Mouse (Mus musculus) thymus, adult 18-20 months (tissue): ENCODE data around the gene Ercc4.
A peak's percentile ranks its signal among the peaks of the same experiment; 100 is the strongest.

Experiments used
- DNase-seq, 2 experiments: peaks; one replicate each; pipeline ENCODE4 v3.0.0; 2022; ENCODE audit warnings: mixed read lengths in 2 of 2

Ercc4 gene

GRCm38 (mm10) chr16:13147810-13148555, 38.5 kb downstream of the Ercc4 start:
- no peak for DNase-seq

GRCm38 (mm10) chr16:13149950-13150349, 40.5 kb downstream of the Ercc4 start:
- no peak for DNase-seq

DNA sequence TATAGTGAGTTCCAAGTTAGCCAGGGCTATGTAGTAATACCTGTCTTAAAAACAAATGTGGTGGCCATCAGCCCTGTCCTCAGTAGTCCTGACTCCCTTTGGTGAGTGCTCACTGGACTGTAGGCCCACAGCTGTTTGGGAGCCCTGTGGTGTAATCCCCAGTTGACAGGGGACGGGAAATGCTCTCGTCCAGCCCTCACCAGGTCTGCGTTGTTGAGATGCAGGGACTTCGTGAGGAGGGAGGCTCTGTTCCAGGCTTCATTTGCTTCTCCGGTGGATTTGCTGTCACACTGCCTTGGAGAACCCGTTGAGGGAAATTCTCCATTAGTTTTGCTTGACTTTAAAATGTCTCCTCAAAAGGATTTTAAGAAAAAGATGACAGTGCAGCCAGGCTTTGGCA, 41.3 kb downstream of the Ercc4 start:
- no peak for DNase-seq

- no peak for DNase-seq
Measured at GRCm38 (mm10) chr16:13152475-13152874, 43.0 kb downstream of the Ercc4 start.

DNA sequence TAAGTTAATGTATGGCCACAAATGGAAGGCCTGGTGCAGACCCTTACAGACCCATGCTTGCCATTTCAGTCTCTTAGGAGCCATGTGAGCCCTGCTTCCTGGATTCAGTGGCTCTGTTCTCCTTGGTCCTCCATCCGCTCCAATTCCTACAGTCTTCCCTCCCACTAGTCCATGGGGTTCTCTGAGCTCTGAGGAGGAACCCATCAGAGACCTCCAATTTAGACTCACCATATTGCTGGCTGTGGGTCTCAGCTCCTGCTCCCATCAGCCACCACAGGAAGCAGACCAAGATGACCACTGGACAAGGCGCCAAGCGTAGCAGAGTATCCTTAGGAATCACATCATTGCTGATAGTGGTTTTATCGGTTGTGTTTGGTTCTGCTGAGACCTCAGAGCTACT, 43.7 kb downstream of the Ercc4 start:
- DNase-seq = no peak

DNA sequence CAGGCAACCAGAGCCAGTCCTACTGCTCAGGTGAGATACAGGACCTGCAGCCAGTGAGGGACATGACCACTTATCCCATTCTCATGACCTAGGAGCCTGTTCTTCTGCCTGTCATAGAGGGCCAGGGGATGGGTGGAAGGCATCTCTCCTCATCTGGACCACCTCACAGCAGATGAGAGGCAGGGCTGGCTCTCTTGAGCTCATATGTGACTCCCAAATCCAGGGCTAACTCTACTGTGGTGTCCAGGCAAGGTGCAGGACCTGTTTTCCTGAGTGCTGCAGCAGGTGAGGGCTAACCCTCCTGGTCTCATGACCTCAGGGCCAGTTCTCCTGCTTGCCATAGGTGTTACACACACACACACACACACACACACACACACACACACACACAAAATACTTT, 44.9 kb downstream of the Ercc4 start:
- DNase-seq = no peak

- DNase-seq = no peak
Measured at GRCm38 (mm10) chr16:13157314-13157713, 47.8 kb downstream of the Ercc4 start.

GRCm38 (mm10) chr16:13158153-13158670, 48.7 kb downstream of the Ercc4 start:
- DNase-seq = no peak

DNA sequence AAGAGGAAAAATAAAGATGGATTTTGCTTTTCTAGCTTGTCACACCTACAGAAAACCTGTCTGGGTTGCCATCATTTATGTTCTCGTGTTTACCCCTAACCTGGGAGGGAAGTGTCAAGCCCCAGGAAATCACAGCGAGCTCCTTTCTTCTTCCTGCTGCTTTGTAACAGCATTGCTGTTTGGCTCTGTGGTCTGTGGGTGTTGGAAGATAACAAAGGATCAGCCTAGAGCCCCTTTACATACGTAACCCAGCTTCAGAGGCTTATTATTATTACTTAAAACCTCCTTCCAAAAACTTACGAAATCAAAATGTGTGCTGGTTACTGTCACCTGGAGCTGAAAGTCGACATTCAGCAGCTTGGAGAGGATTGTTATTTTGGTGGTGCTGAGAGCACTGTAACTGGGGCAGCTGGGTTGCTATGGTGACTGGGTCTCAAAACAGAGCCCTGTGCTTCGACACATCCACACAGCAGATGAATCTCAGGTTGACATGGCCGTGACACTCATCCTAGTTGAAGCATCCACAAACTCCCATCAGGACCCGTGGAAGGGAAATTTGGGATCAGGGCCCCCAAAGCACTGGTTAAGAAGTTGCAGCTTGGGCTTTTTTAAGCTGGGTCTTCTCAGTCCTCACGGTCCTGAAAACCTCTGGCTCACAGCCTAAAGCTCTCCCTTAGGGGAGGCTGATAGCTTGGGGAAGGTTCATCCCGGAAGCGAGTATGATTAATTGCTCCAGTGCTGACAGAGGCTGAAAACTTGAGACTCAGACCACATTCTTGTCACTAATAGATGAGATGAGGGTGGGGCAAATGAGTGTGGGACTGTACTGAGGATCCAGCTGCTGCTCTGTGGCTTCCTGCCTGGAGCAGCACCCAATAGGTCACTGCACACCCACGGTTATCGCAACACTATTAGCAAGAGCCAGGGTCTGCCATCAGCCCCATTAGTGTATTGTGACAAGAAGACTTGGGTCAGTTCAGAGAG, 49.7 kb downstream of the Ercc4 start:
- DNase-seq = no peak

DNA sequence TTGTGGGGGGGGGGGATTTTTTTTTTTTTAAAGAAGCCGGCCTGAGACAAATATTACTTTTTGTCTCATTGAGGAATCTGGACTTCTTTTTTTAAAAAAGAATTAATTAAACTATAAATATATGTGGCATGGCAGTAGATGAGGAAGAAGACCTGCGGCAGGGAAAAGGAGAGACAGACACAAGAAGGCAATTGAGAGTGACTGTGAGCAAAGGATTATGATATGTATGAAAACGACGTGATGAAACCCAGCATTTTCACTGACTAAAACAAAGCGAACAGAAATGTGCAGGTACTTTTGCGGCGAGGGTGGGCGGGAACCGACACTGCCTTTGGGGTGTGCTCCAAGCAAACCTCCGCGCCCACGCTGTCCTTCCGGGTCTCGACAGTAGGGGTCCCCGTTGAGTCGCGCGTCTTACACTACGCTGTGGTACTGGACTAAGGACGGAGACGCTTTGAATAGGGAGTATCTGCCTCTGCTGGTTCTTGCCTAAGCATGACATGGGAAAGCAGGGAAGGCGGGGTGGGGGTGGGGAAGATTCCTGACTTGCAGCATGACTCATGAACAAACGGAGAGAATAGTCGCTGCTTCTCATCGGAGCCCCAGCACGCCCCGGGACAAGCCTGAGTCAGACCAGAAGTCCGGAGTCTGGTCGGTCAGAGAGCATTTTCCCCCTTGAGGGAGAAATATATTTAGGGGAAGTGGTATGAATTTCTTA, 50.6 kb downstream of the Ercc4 start:
- DNase-seq = peak; percentile 71 to 73

GRCm38 (mm10) chr16:13161516-13161915, 52.0 kb downstream of the Ercc4 start:
- DNase-seq = no peak

DNA sequence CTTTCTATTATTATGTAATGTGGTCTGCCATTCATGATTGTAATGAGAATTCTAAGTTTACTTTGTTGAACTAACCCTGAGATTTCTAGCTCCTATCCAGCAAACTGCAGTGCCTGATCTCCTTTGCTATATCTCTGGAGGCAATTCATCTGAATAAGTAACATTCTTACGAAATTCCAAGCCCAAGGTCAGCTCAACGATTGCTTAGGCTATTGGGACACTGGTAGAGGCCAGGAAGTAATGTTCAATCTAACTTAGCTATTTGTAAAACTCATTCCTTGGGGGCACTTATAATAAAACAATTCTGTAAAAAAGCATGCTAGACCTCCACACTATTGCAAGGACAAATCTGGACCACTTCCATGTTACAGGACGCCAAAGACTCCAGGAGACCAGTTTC, 58.2 kb downstream of the Ercc4 start:
- no peak for DNase-seq

GRCm38 (mm10) chr16:13173055-13173742, 63.7 kb downstream of the Ercc4 start:
- DNase-seq = no peak

DNA sequence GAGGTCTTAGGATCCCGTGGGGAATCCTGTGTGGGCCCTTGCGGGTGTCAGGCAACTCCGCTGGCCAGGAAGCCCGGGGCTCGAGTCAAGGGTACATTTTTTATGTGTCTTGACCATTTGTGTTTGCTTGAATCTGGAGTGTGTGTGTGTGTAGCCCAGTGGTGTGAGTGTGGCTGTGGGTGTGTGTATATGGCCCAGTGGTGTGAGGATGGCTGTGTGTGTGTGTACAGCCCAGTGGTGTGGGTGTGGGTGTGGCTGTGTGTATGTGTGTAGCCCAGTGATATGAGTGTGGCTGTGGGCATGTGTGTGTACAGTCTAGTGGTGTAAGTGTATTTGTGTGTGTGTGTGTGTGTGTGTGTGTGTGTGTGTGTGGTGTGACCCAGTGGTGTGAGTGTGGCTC, 73.0 kb downstream of the Ercc4 start:
- no peak for DNase-seq

DNA sequence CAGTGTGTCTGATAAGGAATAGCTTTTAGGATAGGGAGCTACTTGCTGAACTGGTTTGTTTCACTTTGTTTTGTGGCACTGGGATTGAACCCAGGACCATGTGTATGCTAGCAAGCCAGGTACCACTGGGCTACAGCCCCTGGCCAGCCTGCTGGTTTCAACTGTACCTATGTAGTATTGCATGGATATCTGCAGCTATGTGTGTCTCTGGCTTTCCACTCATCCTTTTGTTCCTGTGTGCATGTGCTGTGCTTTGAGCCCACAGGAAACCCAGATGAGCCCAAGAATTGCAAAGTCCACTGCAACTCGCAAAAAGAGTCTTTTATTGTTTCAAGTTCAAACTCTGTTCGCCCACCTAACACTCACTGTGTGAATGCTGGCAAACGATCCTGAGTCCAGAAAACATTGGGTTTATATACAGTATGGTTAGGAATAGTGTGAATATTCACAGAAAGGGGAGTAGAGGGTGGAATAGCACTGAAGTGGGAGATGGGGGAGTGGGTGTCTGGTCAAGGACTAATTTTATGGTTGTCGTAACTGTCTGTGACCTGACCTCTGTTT, 73.8 kb downstream of the Ercc4 start:
- no peak for DNase-seq

DNA sequence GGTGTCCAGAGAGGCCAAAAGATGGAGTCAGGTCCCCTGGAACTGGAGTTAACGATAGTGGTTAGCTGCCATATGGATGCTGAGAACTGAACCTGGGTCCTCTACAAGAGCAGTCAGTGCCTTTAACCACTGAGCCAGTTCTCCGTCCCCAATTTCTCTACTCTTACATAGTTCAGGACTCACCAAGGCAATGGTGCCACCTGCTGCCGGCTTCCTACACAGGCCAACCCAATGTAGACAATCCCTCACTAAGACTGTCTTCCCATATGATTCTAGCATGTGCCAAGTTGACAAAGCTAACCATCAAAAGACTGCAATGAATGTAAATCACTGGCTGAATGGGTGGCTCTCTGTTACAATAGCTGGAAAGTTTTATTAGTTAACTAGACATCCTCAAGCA, 74.9 kb downstream of the Ercc4 start:
- no peak for DNase-seq

- no peak for DNase-seq
Measured at GRCm38 (mm10) chr16:13189430-13190107, 80.1 kb downstream of the Ercc4 start.

DNA sequence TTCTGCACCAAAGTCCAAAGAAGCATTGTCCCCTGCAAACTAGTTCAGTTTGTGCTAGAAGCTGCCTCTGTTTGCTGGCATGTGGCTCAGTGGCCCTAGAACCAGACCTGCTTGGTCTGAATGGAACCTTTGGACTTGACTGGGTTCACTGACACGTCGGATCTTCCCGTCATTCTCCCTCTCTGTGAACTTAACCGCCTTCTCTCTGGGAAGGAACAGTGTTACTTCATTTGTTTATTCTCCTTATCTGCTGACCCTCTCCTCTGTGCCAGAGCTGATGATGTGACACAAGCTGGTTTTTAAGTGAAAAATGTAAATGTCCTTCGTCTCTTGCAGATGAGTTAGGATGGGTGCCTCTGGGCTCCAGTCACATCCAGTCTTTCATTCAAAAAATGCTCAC, 81.0 kb downstream of the Ercc4 start:
- DNase-seq = no peak

GRCm38 (mm10) chr16:13191166-13191565, 81.7 kb downstream of the Ercc4 start:
- no peak for DNase-seq

- no peak for DNase-seq
Measured at GRCm38 (mm10) chr16:13193663-13194071, 84.2 kb downstream of the Ercc4 start.

- no peak for DNase-seq
Measured at GRCm38 (mm10) chr16:13194882-13195281, 85.4 kb downstream of the Ercc4 start.
